Mouse (Mus musculus) erythroid progenitor cell, adult 5-6 weeks (primary cell): ENCODE data around the gene Col23a1. TPM values are rescaled to one million over a fixed set of nuclear protein-coding genes. Genes with fewer than 3 reads are reported as not detected.

Experiments
- ATAC-seq: replicated peaks from 2 replicates; pipeline ENCODE4 v1.8.0; 2016; ENCODE audit warnings: moderate number of reproducible peaks, mild to moderate bottlenecking, moderate TSS enrichment, inconsistent platforms; ENCODE audit not compliant: poor library complexity, low FRiP score, severe bottlenecking
- total RNA-seq, 2 experiments: library from RNA; stranded (forward) in 1 of 2; stranded (reverse) in 1 of 2; fragments of 150-400 nt in 1 of 2; fragments of 186-747, 209-891 nt in 1 of 2; gene quantifications; 2 replicates each; pipeline versions ENCODE4 v1.2.3 to v1.2.4; 2015 to 2017; ENCODE audit warnings: low replicate concordance in 2 of 2

The Col23a1 gene
- total RNA-seq, 2 experiments from 2014 or later = not detected

DNA sequence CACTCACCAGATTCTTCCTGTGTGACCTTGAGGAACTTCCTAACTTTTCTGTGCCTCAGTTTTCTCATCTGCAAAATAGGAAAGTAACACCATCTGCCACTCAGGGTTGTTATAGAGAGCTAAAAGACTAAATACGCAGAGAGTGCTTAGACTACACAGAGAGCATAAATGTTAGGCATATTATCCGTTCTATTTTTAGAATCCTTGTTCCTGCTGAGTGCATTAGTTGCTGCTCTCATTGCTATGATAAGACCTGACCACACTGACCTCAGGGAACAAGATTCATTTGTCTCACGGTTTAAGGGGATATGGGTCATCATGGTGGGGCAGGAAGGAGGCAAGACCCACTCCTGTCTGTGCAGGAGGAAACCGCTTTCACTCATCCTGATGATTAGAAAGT is 80.6 kb downstream of the Col23a1 start:
- ATAC-seq = no peak

DNA sequence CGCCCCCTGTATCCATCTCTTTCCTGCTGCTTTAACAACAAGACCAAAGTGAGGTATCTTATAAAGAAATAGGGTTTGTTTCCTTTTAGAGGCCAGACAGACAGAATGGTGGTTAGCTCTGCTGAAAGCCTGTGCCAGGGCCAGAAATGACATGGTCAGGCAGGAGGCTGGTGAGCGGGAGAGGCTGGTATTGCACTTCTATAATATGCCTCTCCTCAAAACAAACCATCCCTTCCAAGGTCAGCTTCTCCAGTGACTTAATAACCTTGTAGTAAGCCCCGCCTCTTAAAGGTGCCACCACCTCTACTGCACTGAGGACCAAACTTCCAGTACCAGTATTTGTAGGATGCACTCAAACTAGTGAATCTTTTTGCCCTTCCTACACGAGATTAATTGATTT is 81.6 kb downstream of the Col23a1 start:
- no peak for ATAC-seq

DNA sequence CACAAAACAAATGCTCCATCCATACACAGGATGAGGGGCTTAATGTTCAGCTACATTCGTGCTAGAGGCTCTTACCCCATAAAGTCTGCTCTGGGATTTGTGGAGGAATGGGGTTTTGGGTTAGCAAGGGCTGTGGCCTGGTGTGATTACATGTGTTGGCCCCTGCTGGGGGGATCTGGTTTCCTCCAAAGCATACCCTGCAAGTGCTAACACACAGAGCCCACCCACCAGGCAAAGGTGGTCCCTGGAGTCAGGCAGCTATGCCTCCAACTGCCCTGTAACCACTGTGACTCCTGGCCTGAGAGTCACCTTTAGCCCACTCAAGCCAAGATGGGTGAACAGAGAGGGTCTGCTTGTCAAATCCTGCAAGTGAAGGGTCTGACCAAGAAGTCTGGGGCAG is 82.2 kb downstream of the Col23a1 start:
- no peak for ATAC-seq

GRCm38 (mm10) chr11:51377199-51377598 is 87.5 kb downstream of the Col23a1 start:
- no peak for ATAC-seq

DNA sequence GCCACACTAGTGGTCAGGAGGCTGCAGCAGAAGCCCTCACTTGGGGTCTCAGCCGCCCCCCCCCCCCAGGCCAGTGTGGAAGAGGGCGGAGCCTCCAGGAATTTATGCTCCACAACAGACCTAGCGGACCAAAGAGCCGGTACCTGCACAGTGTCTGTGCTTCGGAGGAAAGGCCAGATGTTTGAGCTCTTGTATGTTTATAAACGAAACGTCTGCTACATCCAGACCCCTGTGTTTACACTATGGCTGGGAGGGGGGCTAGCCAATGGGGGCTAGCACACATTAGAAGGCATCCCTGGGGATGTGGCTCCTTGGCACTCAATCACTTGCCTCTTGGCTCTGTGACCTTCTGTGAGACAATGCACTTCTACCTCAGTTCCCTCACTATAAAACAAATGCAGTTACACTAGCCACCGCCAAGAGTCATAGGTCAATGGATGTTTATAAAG is 99.2 kb downstream of the Col23a1 start:
- no peak for ATAC-seq

DNA sequence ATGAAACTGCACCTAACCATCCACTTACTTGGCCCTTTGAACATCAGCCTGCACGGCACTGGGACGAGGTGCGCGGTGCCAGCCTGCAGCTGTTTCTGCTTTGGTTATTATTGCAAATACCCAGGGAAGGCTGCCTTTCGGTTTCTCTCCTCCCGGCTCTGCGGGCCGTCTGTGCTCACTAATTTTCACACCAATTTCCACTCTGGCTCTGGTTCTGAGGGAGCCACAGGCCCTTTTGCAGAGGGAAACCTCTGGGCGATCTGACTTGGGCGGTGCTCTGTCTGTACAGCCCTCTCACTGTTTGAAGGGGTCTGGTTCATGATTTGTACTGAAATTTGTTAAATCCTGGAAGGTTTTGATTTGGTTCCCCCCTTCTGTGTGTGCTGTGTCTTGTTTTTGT is 100.0 kb downstream of the Col23a1 start:
- ATAC-seq = no peak

DNA sequence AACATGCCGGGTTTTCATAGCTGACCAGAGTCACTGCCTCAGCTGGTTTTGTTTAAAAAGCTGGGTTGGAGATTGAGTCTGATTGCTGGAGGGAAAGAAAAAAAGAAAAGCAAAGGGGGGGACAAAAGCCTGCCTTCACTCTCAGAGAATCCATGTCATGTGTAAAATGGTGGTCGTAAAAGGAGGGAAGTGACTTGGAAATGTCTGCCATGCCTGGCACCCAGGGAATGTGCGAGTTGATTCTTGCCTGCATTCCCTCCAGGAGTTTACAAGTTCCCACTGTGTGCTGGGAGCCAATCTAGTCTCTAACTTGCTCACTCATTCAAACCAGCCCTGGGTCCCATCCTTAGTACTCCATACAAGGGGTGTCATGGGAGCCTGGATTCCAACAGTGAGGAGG is 100.8 kb downstream of the Col23a1 start:
- no peak for ATAC-seq

GRCm38 (mm10) chr11:51391548-51391947 is 101.8 kb downstream of the Col23a1 start:
- ATAC-seq = no peak

DNA sequence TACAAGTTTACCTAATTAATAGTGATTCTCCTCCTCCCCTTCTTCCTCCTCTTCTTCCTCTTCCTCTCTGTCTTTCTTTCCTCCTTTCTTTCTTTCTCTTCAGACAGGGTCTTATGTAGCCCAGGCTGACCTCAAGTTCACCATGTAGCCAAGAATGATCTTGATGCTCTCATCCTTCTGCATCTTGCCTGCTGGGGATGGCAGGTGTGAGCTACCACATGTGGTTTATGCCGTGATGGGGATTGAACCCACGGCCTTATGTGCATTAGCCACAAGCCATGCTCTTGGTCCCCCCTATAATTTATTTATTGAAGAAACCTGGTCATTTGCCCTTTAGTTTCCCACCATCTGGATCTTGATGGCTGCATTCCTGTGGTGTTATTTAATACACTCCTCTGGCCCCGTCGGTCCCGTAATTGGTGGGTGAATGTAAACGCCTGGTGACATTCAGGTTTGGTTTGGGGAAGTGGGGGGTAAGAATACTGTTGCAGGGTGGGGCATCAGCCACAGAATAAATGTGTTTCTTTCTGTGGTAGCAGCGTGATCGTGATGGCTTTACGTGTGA is 104.7 kb downstream of the Col23a1 start:
- ATAC-seq = no peak

GRCm38 (mm10) chr11:51396451-51396850 is 106.7 kb downstream of the Col23a1 start:
- no peak for ATAC-seq

DNA sequence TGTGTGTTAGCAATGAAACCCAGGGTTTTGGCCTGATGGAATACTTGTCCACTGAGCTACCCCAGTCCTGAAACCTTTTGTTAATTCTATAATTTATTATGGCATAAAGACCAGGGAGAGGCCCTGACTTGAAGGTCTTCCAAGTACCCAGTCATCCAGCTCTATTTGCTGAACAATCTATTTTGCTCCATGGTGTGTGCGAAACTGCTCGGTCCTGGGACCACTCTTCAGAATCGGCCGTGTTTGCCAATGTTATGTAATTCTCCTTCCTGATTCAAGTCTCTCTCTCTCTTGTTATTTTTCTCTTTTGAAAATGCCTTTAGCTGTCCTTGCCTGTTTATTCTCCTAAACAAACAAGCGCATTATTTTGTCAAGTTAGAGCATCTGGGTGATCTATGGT is 108.4 kb downstream of the Col23a1 start:
- ATAC-seq = no peak

DNA sequence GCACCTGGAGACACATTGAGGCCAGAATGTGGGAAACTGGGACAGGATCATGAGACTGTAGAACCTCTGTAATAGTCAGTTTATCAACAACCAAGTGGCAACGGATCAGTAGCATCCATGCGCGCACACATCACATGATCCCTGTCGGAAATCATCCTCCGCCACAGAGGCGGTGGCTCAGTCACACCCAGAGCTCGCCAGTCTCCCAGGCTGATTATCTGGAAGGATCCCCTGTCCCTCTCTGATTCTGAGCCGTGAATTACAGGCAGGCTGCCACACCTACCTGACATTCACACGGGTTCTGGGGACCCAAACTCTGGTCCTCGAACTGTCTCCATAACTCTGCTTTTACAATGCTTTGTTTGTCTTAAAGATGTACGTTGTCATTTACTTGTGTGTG is 110.6 kb downstream of the Col23a1 start:
- no peak for ATAC-seq

DNA sequence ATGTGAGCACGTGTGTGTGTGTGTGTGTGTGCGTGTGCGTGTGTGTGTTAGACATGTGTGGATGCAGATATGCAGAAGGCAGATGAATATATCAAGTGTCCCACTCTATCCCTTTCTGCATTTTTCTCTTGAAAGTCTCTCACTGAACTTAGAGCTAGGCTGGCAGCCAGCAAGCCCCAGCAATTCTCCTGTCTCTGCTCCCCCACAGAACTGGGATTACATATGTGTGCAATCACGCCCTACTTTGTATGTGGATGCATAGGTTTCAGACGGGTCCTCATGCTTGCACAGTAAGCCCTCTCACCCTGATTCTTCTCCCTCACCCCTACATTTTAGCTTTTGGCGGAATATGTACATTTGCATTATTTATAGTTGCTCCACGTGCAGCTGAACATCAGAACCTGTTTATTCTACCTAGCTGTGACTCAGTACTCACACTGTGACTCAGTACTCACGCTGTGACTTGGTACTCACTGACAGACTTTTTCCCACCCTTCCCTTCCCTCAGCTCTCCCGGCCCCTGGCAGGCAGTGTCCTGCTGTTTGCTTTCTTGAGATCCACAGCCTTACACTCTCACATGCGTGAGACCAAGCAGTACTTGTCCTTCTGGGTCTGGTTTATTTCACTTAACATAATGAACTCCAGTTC is 111.9 kb downstream of the Col23a1 start:
- ATAC-seq = no peak

DNA sequence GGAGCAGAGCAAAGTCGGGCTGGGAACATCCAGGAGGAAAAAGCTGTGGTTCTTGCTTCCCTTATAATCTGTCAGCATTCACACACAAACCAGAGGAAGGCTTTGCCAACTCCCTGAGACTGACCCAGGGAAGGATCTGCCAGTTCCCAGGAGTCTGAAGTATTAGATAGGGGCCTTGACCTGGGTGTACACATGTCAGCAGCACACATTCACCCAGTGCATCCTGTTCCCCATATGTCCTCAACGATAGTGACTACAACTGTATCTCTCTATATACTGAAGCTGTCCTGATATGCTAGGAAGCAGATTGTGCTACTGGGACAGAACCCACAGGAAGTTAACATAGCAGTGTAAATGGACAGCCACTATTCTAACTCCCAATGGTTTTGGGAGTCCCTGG is 114.2 kb downstream of the Col23a1 start:
- ATAC-seq = no peak

- ATAC-seq = no peak
These were observed 115.2 kb downstream of the Col23a1 start for GRCm38 (mm10) chr11:51404865-51405440.

DNA sequence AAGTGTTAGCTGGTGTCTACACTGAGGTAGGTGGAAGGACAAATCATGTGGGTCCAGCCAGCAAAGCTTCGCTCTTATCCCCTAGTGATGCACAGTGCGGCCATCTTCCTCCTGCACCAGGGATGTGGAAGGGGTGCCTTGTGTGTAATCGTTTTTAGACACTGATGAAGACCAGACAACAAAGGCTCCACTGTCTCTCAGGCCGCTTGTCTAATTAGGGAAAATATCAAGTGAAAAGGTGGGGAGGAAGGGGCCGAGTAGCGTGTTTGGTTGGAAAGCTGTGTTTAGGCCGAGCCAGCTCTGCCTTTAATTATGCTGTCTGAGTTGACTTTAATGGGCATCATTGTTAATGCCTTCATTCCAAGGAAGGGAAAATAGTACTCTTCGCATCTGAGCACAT is 116.8 kb downstream of the Col23a1 start:
- ATAC-seq = no peak

DNA sequence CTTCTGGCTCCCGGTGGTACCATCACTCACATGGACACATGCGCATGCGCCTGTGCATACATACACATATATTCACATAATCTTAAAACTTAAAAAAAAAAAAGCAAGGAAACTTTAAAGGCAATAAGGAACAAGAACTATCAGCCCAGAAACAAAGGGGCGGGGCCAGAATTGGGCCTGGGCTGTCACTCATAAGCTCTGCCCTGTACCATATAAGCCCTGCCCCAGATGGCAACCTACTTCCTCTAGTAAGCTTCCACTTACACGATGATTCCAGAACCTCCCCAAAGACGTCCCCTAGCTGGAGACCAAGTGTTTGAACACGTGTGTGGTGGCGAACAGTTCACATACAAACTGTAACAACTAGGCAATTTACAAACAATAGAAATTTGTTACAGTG is 117.6 kb downstream of the Col23a1 start:
- no peak for ATAC-seq

DNA sequence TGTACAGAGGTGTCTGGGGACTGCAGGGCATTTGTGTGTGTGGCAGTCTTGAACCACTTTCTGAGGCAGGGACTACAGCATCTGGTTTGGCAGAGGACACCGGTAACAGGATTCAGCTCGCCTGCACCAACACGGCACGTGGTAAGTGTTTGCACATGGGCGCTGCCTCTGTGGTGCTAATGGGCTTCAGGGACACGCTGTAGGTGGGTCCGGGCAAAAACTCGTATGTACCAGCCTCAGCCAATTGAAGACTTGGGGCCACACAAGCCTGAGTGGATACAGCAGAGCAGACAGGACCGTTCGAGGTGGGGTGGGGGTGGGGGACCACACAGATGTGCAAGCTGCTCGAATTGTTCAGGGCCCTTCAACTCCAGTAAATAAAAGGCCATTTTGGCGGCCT is 121.1 kb downstream of the Col23a1 start:
- ATAC-seq = no peak

- no peak for ATAC-seq
These were observed 124.8 kb downstream of the Col23a1 start for GRCm38 (mm10) chr11:51414520-51414919.

GRCm38 (mm10) chr11:51415049-51415688 is 125.4 kb downstream of the Col23a1 start:
- no peak for ATAC-seq

- no peak for ATAC-seq
These were observed 129.1 kb downstream of the Col23a1 start for GRCm38 (mm10) chr11:51418807-51419206.
